Mouse (Mus musculus) B cell, adult 62 days (primary cell): ENCODE data around the gene Kcnk18. TPM values are rescaled to one million over a fixed set of nuclear protein-coding genes. Genes with fewer than 3 reads are reported as not detected.

ENCODE experiments used
- total RNA-seq: library from RNA; stranded (reverse); gene quantifications from 4 replicates; pipeline ENCODE4 v1.2.4, GENCODE M21; 2023

Gene Kcnk18
- total RNA-seq = not detected in 4 replicates

DNA sequence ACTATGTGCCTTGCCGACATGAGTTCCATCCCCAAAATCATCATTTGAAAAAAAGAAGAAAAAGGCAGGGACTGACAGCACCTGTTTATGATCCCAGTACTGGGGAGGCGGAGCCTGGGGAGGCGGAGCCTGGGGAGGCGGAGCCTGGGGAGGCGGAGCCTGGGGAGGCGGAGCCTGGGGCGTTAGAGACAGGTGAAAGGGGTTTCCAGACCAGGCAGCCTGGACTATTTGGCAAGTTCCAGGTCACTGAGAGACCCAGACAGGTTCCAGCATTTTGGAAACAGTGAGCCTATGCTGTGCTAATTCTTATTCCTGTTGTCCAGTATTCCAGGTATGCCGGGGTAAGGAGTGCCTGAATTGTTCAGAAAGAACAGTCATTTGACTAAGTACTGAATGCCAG lies at the start of gene Kcnk18:
Gene Kcnk18 (plus strand): TSS at position 224 of the 400 bp plus-strand sequence.

GRCm38 (mm10) chr19:59169936-59170765 lies 48.9 kb upstream of the Kcnk18 start, which contains the start of gene Vax1:
Vax1 (minus strand) TSS chr19:59170056.

DNA sequence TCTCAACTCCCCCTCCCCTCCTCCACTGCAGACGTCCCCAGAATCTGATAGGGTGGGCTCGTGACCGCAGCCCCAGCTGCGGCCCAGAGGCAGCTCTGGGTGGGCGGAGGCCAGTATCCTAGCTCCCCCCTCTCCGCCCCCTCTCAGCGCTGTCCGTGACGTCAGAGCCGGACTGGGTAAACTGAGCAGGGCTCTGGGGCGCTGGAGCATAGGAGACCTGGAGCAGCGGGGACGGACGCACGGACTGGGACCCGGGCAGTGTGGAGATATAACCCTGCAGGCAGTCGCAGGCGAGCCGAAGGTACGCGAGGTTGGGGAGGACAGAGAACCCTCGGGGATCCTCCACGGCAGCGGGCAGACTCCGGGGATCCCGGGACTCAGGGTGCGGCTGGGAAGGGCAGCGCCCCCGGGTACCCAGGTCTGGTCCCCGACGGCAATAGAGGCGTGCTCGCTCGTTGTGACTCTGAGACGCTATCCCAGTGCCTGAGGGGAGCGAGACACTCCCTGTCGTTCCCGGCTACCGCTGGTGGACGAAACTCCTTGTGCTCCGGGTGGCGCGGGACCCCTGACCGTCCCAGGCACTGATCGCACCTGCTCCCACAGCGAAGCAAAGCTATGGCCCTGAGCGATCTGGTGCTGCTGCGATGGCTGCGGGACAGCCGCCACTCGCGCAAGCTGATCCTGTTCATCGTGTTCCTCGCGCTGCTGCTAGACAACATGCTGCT lies 41.9 kb downstream of the Kcnk18 start, which contains the start of gene Slc18a2:
Gene Slc18a2 (plus strand): TSS at position 179 of the 725 bp plus-strand sequence.

Other genes with a start within 250 kb of the Kcnk18 start
- 0.15 to 0.31 TPM (median 0.23 TPM) in 4 replicates for gene Shtn1, start 143.1 kb upstream of the Kcnk18 start, total RNA-seq
- gene Vax1, start 49.2 kb upstream of the Kcnk18 start, total RNA-seq = not detected in 4 replicates
- gene Slc18a2, start 41.7 kb downstream of the Kcnk18 start, total RNA-seq = 0.20 to 0.38 TPM in 2 of 4 replicates, not detected in the others
- gene Rps12-ps3, start 103.1 kb downstream of the Kcnk18 start, total RNA-seq = 1,271 to 1,483 TPM (median 1,390 TPM) in 4 replicates
- 44.4 to 45.7 TPM (median 44.8 TPM) in 4 replicates for gene Pdzd8, start 126.6 kb downstream of the Kcnk18 start, total RNA-seq
- gene Emx2, start 239.2 kb downstream of the Kcnk18 start, total RNA-seq = not detected in 4 replicates